Mouse (Mus musculus): Measurements from ENCODE around the gene Golt1a. TPM values are rescaled to one million over a fixed set of nuclear protein-coding genes. Genes with fewer than 3 reads are reported as not detected.

The Golt1a gene
- total RNA-seq, 2 experiments from 2014 or later, result 0.37 to 0.72 TPM

DNA sequence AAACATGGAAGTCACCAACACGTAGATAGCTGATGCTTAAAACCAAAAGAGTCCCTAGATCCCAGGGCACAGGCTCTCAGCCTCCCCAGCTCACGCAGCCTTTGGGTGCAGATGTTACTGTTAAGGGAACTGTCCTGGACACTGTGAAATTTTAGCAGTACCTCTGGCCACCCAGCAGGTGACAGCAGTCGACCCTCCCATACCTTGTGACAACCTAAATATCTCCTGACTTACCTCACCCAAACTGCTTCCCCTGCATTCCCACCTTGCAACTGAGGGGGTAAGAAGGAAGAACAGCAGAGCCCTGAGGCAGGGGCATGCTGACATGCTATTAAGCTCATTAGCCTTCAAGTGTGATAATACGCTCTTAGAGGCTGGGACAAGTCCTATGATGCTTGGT lies 1.6 kb downstream of the Golt1a start:
- TF ChIP-seq CTCF (IDR thresholded peaks at IDR 0.05), result peak; percentile 25
- Histone ChIP-seq H3K27ac (peak overlapping the region; percentile 61), H3K4me3 (no peak overlapping the region)
- intact Hi-C loops (cut with DNase I), result no loop called here
- DNase-seq (ENCODE audit: extremely low spot score in 1 of 2, low spot score in 2 of 2), result no peak

DNA sequence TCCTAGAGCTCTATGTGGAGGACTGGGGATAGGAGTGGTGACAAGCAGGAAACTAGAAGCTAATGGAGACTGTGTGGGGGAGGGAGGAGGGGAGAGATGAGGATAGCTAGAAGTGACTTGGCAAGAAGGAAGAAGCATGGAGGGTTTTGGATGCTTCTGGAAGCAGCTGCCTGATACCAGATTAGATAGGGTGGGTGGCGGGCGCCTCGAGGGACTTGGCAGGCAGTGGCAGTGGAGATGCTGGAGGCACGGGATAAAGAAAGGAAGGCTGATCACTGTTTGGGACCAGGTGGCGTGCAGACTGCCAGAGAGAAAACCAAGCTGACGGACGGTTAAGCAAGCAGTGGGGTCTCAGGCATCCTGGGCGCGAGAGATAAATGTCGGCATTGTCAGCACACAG lies 2.3 kb downstream of the Golt1a start:
- H3K27ac ChIP-seq, result peak overlapping the region; percentile 61
- no peak for TF ChIP-seq CTCF (IDR thresholded peaks at IDR 0.05)
- H3K4me3 ChIP-seq, result no peak overlapping the region
- DNase-seq (ENCODE audit: extremely low spot score in 1 of 2, low spot score in 2 of 2), result peak; percentile 65 to 68
- intact Hi-C loops (cut with DNase I), result no loop called here

DNA sequence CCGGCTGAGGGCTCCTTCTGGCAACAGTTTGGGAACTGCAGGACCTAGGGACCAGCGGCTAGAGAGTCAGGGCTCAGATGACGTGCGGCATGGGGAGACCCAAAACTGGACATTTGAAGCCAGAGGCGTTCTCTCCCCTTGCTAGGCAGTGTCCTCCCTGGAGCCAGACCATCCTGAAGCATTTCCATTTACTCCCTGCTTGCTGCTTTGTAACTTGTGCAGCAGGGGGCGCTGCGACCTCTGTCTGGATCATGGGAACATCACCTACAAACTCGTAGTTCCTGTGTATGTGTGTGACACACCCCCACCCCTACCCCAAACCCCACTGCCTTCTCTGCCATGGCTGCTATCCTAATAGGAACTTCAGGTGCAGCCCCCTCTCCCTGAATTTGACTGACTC lies 4.8 kb downstream of the Golt1a start:
- intact Hi-C loops (cut with DNase I), result loop anchor here (1.0 to 2.0 kb wide), 2 partner anchors 39 to 296 kb away; partner anchors contain the start of gene Snrpe
- DNase-seq (ENCODE audit: extremely low spot score in 1 of 2, low spot score in 2 of 2), result peak; percentile 40 to 55
- Histone ChIP-seq H3K4me3 (no peak overlapping the region), H3K27ac (no peak overlapping the region)
- peak; percentile 85 for TF ChIP-seq CTCF (IDR thresholded peaks at IDR 0.05)

DNA sequence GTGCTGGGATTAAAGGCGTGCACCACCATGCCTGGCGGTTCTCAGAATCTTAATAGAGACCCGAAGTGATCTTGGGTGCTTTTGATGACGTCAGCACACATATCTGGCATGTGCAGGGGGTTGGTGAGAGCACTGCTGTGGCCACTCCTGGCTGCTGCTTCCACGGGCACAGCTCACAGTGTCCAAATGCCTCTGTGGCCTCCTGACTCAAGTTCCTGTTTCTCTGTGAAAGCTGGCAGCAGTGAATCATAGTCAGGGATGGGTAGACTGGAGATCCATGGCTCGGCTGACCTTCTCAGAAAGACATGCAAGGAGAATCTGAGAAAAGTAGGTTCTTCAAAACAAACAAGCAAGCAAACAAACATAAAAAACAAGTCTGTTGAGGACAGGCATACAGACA lies 6.2 kb downstream of the Golt1a start:
- intact Hi-C loops (cut with DNase I), result loop anchor here (2.0 kb wide), 1 partner anchor 295 kb away; the partner anchor contains the start of gene Snrpe

DNA sequence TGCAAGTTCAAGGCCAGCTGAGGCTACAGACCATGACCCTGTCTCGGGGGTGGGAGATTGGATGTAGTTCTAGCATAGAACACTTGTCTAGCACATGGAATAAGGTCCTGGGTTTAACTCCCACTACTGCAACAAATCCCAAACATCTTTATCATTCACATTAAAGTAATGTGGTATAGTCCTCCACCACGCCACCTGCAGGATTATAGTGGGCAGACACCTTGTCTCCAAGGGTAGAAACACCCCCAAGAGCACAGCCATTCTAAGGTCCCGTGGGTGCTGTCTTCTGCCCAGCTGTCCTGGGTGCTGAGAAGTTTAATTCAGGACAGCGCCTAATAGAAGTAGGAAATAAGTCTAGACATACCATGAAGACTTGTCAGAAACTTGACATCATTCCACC lies 7.0 kb downstream of the Golt1a start:
- Histone ChIP-seq H3K27ac (no peak overlapping the region), H3K4me3 (no peak overlapping the region)
- intact Hi-C loops (cut with DNase I), result no loop called here
- DNase-seq (ENCODE audit: extremely low spot score in 1 of 2, low spot score in 2 of 2), result no peak
- TF ChIP-seq CTCF (IDR thresholded peaks at IDR 0.05), result no peak; the same call in 1 of the 2 replicates

More for the DNA sequence above, 6.2 kb downstream of the Golt1a start:
- DNase-seq (ENCODE audit: extremely low spot score in 1 of 2, low spot score in 2 of 2), result no peak
- Histone ChIP-seq H3K27ac (no peak overlapping the region), H3K4me3 (no peak overlapping the region)
- no peak for TF ChIP-seq CTCF (IDR thresholded peaks at IDR 0.05)

DNA sequence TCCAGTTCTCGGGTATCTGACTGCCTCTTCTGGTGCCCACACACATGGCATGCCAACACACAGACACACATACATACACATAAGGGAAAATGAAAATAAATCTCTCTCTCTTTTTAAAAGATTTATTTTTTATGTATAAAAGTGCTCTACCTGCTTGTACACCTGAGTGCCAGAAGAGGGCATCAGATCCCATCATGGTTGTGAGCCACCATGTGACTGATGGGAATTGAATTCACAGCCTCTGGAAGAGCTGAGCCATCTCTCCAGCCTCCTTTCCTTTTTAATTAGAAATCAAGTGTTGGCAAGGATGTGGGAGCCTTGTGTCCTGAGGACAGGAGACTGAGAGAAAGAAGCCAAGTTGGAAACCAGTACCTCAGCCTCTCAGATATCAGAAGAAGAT lies 7.5 kb downstream of the Golt1a start:
- peak; percentile 51 for TF ChIP-seq CTCF (IDR thresholded peaks at IDR 0.05)
- H3K27ac ChIP-seq, result no peak overlapping the region
- H3K4me3 ChIP-seq, result no peak overlapping the region
- no peak for DNase-seq (ENCODE audit: extremely low spot score in 1 of 2, low spot score in 2 of 2)
- intact Hi-C loops (cut with DNase I), result no loop called here

DNA sequence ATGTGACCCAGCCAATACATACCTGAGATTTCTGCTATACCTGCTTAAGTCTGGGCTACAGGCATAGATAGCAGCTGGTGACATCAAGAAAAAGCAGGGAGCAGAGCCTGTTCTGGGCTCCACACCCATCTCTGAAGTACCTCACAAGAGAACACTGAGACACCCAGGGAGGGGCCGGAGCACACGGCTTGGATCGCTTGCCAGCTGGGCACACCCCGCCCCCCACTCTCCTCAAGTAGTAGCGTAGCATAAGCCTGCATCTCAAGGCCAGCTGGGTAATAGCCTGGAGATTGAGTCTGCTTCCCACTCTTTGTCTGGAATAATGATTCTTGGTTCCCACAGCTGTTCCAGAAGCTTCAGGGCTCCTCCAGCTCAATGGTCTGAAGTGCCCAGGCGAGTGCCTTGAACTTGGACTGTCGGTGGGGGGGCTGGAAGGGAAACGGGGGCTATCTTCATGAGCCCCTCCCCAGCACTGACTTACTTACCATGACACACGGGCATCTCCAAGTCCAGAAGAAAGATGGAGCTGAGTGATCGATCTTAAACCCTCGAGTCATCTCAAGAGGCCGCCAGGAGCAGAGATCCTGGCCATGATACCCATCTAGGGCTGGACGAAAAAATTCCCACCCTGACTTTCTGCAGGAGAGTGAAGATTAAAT lies 11.8 kb downstream of the Golt1a start, which contains the start of gene Kiss1:
TSS of gene Kiss1 (plus strand) at position 609 of the 659 bp plus-strand sequence.
- TF ChIP-seq CTCF (IDR thresholded peaks at IDR 0.05), result no peak
- Histone ChIP-seq H3K4me3 (no peak within 1 kb of the TSS), H3K27ac (no peak within 1 kb of the TSS)
- DNase-seq (ENCODE audit: extremely low spot score in 1 of 2, low spot score in 2 of 2), result no peak
- intact Hi-C loops (cut with DNase I), result no loop called here

DNA sequence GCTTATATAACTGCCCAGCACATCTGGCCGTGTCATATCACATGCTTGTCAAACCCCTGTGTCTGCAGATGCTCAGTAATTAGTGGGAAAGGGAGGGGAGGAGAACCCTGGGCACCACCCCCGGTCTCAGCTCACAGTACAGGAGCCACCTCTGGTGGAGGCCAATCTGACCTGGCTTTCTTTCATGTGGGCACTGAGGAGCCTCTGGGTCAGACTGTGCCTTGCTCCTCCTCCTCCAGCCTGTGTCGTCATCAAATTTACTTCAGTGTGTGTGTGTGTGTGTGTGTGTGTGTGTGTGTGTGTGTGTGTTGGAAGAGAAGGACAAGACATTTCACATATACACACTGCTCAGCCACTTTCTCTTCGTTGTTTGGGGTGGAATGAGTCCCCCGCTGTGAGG lies 13.7 kb downstream of the Golt1a start:
- no peak for TF ChIP-seq CTCF (IDR thresholded peaks at IDR 0.05)
- intact Hi-C loops (cut with DNase I), result no loop called here
- no peak overlapping the region for H3K27ac ChIP-seq
- no peak overlapping the region for H3K4me3 ChIP-seq
- no peak for DNase-seq (ENCODE audit: extremely low spot score in 1 of 2, low spot score in 2 of 2)

DNA sequence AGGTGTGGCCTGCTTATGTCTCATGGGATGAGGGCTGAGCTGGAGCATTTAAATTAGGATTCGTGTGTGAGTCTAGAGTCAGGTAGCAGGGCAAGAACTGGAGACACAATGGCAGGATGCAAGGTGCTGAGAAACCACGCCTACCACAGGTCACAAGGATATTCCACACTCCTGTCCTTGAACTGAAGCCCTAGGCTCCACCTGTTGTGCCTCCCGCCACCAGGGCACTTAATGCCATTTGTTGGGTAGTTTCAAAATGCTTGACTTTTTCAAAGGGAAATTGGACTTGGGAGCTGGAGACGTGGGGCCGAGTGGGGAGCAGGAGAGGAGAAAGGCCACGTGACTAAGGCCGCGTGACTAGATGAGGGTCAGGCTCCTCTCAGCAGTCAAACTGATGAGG lies 16.4 kb downstream of the Golt1a start:
- DNase-seq (ENCODE audit: extremely low spot score in 1 of 2, low spot score in 2 of 2), result no peak
- TF ChIP-seq CTCF (IDR thresholded peaks at IDR 0.05), result no peak
- intact Hi-C loops (cut with DNase I), result no loop called here
- H3K27ac ChIP-seq, result no peak overlapping the region
- H3K4me3 ChIP-seq, result no peak overlapping the region

DNA sequence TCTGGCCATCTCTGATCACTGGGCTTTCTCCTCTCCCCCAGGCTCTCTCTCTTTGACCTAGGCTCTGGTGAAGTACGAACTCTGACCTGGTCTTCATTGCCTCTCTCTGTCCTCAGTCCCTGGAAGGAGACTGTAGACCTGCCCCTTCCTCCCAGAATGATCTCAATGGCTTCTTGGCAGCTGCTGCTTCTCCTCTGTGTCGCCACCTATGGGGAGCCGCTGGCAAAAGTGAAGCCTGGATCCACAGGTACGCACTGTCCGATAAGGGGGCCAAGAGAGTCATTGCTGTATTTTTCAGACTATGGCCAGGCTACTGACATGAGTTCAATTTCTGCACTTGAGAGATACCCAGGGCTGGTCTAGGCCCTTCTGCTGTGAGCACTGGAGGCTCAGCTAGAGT lies 17.5 kb downstream of the Golt1a start:
- H3K4me3 ChIP-seq, result no peak overlapping the region
- intact Hi-C loops (cut with DNase I), result no loop called here
- H3K27ac ChIP-seq, result no peak overlapping the region
- TF ChIP-seq CTCF (IDR thresholded peaks at IDR 0.05), result no peak; the same call in 1 of the 2 replicates
- no peak for DNase-seq (ENCODE audit: extremely low spot score in 1 of 2, low spot score in 2 of 2)

DNA sequence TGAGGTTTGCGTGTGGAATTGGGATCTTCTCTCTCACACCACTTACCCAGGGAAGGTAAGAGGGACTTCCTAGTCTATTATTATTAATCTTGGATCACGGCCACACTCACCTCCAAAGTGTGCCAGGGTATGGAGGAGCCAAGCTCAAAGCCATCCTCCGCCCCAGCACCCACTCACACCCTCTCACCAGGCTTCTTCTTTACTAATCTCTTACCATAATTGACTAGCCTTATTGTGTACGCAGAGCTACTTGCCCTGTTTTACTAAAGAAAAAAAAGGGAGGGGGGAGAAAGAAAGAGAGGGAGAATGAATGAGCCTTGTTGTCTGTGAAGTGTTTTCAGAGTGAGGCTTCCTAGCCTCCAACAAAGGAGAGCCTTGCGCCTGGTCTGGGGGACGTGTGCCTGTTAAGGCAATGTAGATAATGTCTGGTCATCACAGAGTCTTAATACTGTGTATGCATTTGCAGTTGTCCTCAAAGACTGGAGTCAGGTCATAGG lies 18.7 kb downstream of the Golt1a start:
- TF ChIP-seq CTCF (IDR thresholded peaks at IDR 0.05), result no peak
- no peak for DNase-seq (ENCODE audit: extremely low spot score in 1 of 2, low spot score in 2 of 2)
- H3K4me3 ChIP-seq, result no peak overlapping the region
- intact Hi-C loops (cut with DNase I), result no loop called here
- no peak overlapping the region for H3K27ac ChIP-seq

DNA sequence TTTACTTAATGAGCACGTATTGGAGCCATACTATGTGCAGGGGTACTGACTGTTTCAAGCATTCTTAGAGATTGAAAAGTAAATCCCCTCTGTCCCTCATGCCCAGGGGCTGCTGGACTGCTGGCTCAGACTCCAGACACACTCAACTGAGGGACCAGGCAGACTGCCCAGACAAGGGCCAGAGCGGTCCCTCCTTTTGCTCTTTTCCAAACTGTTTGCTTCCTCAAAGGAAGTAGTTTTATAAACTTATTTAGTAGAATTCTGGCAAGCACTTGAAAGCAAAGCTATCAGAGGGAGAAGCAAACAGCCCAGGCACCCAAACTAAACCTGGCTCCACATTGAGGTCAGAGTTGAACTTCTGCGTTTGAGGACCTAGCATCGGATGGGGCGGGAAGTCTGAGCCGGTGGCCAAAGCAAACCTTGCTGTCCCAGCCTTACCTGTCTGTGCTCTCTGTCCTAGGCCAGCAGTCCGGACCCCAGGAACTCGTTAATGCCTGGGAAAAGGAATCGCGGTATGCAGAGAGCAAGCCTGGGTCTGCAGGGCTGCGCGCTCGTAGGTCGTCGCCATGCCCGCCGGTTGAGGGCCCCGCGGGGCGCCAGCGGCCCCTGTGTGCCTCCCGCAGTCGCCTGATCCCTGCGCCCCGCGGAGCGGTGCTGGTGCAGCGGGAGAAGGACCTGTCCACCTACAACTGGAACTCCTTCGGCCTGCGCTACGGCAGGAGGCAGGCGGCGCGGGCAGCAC lies 19.5 kb downstream of the Golt1a start:
- Histone ChIP-seq H3K4me3 (peak overlapping the region; percentile 20; the same call in 1 of the 2 replicates), H3K27ac (no peak overlapping the region)
- DNase-seq (ENCODE audit: extremely low spot score in 1 of 2, low spot score in 2 of 2), result no peak
- intact Hi-C loops (cut with DNase I), result no loop called here
- no peak for TF ChIP-seq CTCF (IDR thresholded peaks at IDR 0.05)

Data from left cerebral cortex, adult 2 months (tissue).